Mouse (Mus musculus) heart, postnatal 14 days (tissue): ENCODE results near the gene March6. TPM values are rescaled to one million over a fixed set of nuclear protein-coding genes. Genes with fewer than 3 reads are reported as not detected.

Source experiments
- DNase-seq, 2 experiments: peaks; one replicate each; pipeline ENCODE4 v3.0.0; 2021 to 2022
- intact Hi-C: fragments of 180-260 bp; cut with DNase I; formaldehyde crosslinking; loops from one replicate; pipeline ENCODE4 v1.15.1; 2025
- total RNA-seq, 2 experiments: library from RNA; stranded (reverse); gene quantifications; 2 replicates each; pipeline ENCODE4 v1.2.3; 2021

The March6 gene
- total RNA-seq, 2 experiments from 2014 or later = 106 to 108 TPM

- intact Hi-C loops = no loop called here
- DNase-seq = no peak
Observed at GRCm38 (mm10) chr15:31465806-31466205, 65.0 kb downstream of the March6 start.

- no peak for DNase-seq
- intact Hi-C loops = no loop called here
Observed at GRCm38 (mm10) chr15:31460571-31460970, 70.3 kb downstream of the March6 start.

- intact Hi-C loops = loop anchor here (10.0 kb wide), 1 partner anchor 127 kb away; no protein-coding TSS in a partner anchor
- DNase-seq = no peak
Observed at GRCm38 (mm10) chr15:31458081-31458480, 72.8 kb downstream of the March6 start.

GRCm38 (mm10) chr15:31456381-31456780 is 74.5 kb downstream of the March6 start:
- no peak for DNase-seq
- intact Hi-C loops = loop anchor here (10.0 kb wide), 1 partner anchor 128 kb away; no protein-coding TSS in a partner anchor

- intact Hi-C loops = loop anchor here (5.0 to 10.0 kb wide), 2 partner anchors 88 to 130 kb away; partner anchors contain the start of gene Ankrd33b
- DNase-seq = no peak
Observed at GRCm38 (mm10) chr15:31454861-31455295, 76.0 kb downstream of the March6 start.

GRCm38 (mm10) chr15:31454096-31454860 is 76.6 kb downstream of the March6 start:
- no peak for DNase-seq
- intact Hi-C loops = loop anchor here (5.0 to 10.0 kb wide), 2 partner anchors 87 to 131 kb away; partner anchors contain the start of gene Ankrd33b

- intact Hi-C loops = loop anchor here (5.0 to 10.0 kb wide), 2 partner anchors 86 to 131 kb away; partner anchors contain the start of gene Ankrd33b
- peak; percentile 94 to 96 for DNase-seq
Observed at GRCm38 (mm10) chr15:31453098-31453916, 77.5 kb downstream of the March6 start, which contains the start of gene Ropn1l. Ropn1l (minus strand) TSS chr15:31453737.

- no peak for DNase-seq
- intact Hi-C loops = loop anchor here (5.0 to 10.0 kb wide), 2 partner anchors 85 to 132 kb away; partner anchors contain the start of gene Ankrd33b
Observed at GRCm38 (mm10) chr15:31452336-31453097, 78.3 kb downstream of the March6 start.

GRCm38 (mm10) chr15:31449772-31450171 is 81.1 kb downstream of the March6 start:
- intact Hi-C loops = loop anchor here (5.0 to 10.0 kb wide), 3 partner anchors 82 to 525 kb away; partner anchors contain the start of gene Ankrd33b
- DNase-seq = no peak

- peak; percentile 34 to 68 for DNase-seq
- intact Hi-C loops = loop anchor here (1.0 to 10.0 kb wide), 2 partner anchors 132 to 522 kb away; no protein-coding TSS in a partner anchor
Observed at GRCm38 (mm10) chr15:31447121-31447520, 83.7 kb downstream of the March6 start.

GRCm38 (mm10) chr15:31442698-31443097 is 88.2 kb downstream of the March6 start:
- no peak for DNase-seq
- intact Hi-C loops = loop anchor here (10.0 kb wide), 1 partner anchor 518 kb away; no protein-coding TSS in a partner anchor

- intact Hi-C loops = loop anchor here (10.0 kb wide), 1 partner anchor 517 kb away; no protein-coding TSS in a partner anchor
- DNase-seq = no peak
Observed at GRCm38 (mm10) chr15:31441996-31442395, 88.9 kb downstream of the March6 start.

- DNase-seq = no peak
- intact Hi-C loops = no loop called here
Observed at GRCm38 (mm10) chr15:31436811-31437210, 94.0 kb downstream of the March6 start.

- no peak for DNase-seq
- intact Hi-C loops = no loop called here
Observed at GRCm38 (mm10) chr15:31436083-31436482, 94.8 kb downstream of the March6 start.

- intact Hi-C loops = no loop called here
Observed at GRCm38 (mm10) chr15:31433768-31434167, 97.1 kb downstream of the March6 start.

GRCm38 (mm10) chr15:31431847-31432246 is 99.0 kb downstream of the March6 start:
- intact Hi-C loops = no loop called here
- no peak for DNase-seq

More at GRCm38 (mm10) chr15:31433768-31434167, 97.1 kb downstream of the March6 start:
- no peak for DNase-seq

- DNase-seq = no peak
- intact Hi-C loops = no loop called here
Observed at GRCm38 (mm10) chr15:31430014-31430413, 100.8 kb downstream of the March6 start.

- intact Hi-C loops = no loop called here
- no peak for DNase-seq
Observed at GRCm38 (mm10) chr15:31429429-31429828, 101.4 kb downstream of the March6 start.

GRCm38 (mm10) chr15:31428571-31428970 is 102.3 kb downstream of the March6 start:
- DNase-seq = no peak
- intact Hi-C loops = no loop called here

- intact Hi-C loops = no loop called here
- DNase-seq = no peak
Observed at GRCm38 (mm10) chr15:31427390-31427789, 103.5 kb downstream of the March6 start.
